Mouse (Mus musculus): ENCODE results near the gene Hmg20a.

DNA sequence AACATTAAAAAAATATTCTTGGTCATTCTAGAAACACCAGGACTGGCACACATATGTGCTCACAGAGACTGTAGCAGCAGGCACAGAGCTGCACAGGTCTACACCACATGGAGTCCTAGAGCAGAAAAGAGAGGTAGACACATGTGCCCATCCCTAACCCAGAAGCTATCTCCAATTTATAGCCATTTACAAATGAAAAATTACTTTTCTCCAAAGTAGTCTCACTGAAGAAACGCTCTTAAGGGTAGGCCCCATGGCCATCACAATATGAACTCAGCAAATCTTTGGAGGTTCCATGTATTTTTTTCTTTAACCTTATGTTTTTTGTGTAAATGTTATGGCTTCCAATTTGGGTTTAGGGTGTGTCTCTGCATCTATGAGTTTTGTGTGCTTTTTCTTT is 1.8 kb downstream of the Hmg20a start:
- TF ChIP-seq EP300 (IDR thresholded peaks at IDR 0.05; ENCODE audit: low read length) (no peak), MAFK (IDR thresholded peaks at IDR 0.05; ENCODE audit: insufficient replicate concordance, low read length) (no peak), CTCF (conservative IDR thresholded peaks at IDR 0.05 in 1 of 2, IDR thresholded peaks at IDR 0.05 in 1 of 2; ENCODE audit: low read depth in 2 of 2, low read length in 2 of 2) (no peak), POLR2A (IDR thresholded peaks at IDR 0.05; ENCODE audit: low read depth, low read length) (no peak), TBP (conservative IDR thresholded peaks at IDR 0.05; ENCODE audit: low read depth, low read length) (no peak), MAZ (IDR thresholded peaks at IDR 0.05; ENCODE audit: low read depth, low read length) (no peak), USF1 (IDR thresholded peaks at IDR 0.05; ENCODE audit: low read depth, low read length) (no peak), POLR2AphosphoS2 (IDR thresholded peaks at IDR 0.05; ENCODE audit: low read depth, low read length) (no peak), UBTF (IDR thresholded peaks at IDR 0.05; ENCODE audit: low read depth, low read length) (no peak), RAD21 (IDR thresholded peaks at IDR 0.05; ENCODE audit: low read depth, low read length) (no peak), MEF2A (IDR thresholded peaks at IDR 0.05; ENCODE audit: borderline replicate concordance, low read depth, low read length) (no peak)

All from CH12.LX (cell line).